9 mouse cellular contexts compared by ENCODE assay signal in the genomic region with DNA sequence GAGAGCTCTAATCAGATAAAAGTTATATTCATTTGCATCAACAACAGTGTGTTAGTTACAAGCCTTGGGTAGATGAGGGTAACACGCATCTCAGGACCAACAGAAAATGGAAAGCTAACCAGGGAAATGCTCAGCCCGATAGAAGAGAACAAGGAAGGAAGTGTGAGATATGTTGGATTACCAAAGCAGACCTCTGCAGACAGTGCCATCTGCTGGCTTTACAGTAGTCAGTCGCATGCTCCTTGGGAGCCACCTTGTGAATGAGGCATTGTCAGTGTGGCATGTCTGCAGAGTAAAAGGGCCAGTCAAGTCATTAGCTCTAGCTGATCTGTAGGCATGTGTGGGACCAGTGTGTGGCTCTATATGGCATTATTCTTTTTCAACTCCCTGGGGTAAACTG.
DNase-seq lines count a peak whose midpoint lies in the region; ATAC-seq lines count a peak whose summit lies in the region.
"Had no signal": no experiment of that assay in that cellular context is flagged by ENCODE, and none has a peak within 500 bp of the region (broad histone marks: within the 10 kb centered on the region; RNA-seq: fewer than 3 reads in every experiment).

No protein-coding gene starts in this region.

- no peak overlapping the region for H3K27ac ChIP-seq in forebrain, embryonic 16.5 days (ENCODE audit: low read length)
- no peak overlapping the region for H3K27ac ChIP-seq in midbrain, embryonic 15.5 days
- H3K27ac ChIP-seq: lung, embryonic 15.5 days had no signal

- 33% methylated on average over 3 of the region's 3 CpGs for WGBS in forebrain, embryonic 16.5 days
- WGBS in midbrain, embryonic 15.5 days, result 37% methylated on average over 3 of the region's 3 CpGs

- H3K9me3 ChIP-seq in forebrain, embryonic 16.5 days (ENCODE audit: control insufficient read depth, low read length), result no peaks in the 10 kb centered on the region
- no peaks in the 10 kb centered on the region for H3K9me3 ChIP-seq in midbrain, embryonic 15.5 days
- H3K9me3 ChIP-seq: lung, embryonic 15.5 days had no signal

- no peak overlapping the region for H3K4me3 ChIP-seq in forebrain, embryonic 16.5 days (replicated peaks; ENCODE audit: low read length)
- H3K4me3 ChIP-seq in midbrain, embryonic 15.5 days, result no peak overlapping the region
- H3K4me3 ChIP-seq: lung, embryonic 15.5 days had no signal

- H3K4me1 ChIP-seq in forebrain, embryonic 16.5 days (replicated peaks; ENCODE audit: control insufficient read depth, insufficient read depth, low read length), result no peaks in the 10 kb centered on the region
- no peaks in the 10 kb centered on the region for H3K4me1 ChIP-seq in midbrain, embryonic 15.5 days
- H3K4me1 ChIP-seq: lung, embryonic 15.5 days had no signal

- no peaks in the 10 kb centered on the region for H3K36me3 ChIP-seq in forebrain, embryonic 16.5 days (ENCODE audit: control insufficient read depth, insufficient read depth)
- H3K36me3 ChIP-seq in midbrain, embryonic 15.5 days (replicated peaks), result no peaks in the 10 kb centered on the region
- H3K36me3 ChIP-seq: lung, embryonic 15.5 days had no signal

- ATAC-seq in forebrain, embryonic 16.5 days, result peak; percentile 67
- 0 out of 2 replicates have a peak, but pooled peaks have one; percentile 39 for ATAC-seq in midbrain, embryonic 15.5 days (replicated peaks)

- no peak overlapping the region for H3K4me2 ChIP-seq in forebrain, embryonic 16.5 days (ENCODE audit: low read length)
- no peak overlapping the region for H3K4me2 ChIP-seq in midbrain, embryonic 15.5 days
- H3K4me2 ChIP-seq: lung, embryonic 15.5 days had no signal

- DNase-seq in ovary, postnatal 14 days (ENCODE audit: low spot score), result peak; percentile 18
- no peak for DNase-seq in ovary, adult 18-20 months (ENCODE audit: low spot score)
- DNase-seq in cerebellum, adult 11 months, result peak; percentile 17
- peak; percentile 13 to 70 for DNase-seq in layer of hippocampus, adult 18-20 months (ENCODE audit: low spot score in 2 of 2)
- DNase-seq in thymus, postnatal 10 days (ENCODE audit: low spot score in 2 of 2), result no peak
- no peak for DNase-seq in gastrocnemius, postnatal 25 days

- no peaks in the 10 kb centered on the region for H3K27me3 ChIP-seq in forebrain, embryonic 16.5 days (replicated peaks; ENCODE audit: control insufficient read depth, insufficient read depth, low read length)
- no peaks in the 10 kb centered on the region for H3K27me3 ChIP-seq in midbrain, embryonic 15.5 days (replicated peaks)
- H3K27me3 ChIP-seq: lung, embryonic 15.5 days had no signal

- no peak overlapping the region for H3K9ac ChIP-seq in forebrain, embryonic 16.5 days (replicated peaks; ENCODE audit: low read depth, low read length)
- H3K9ac ChIP-seq in midbrain, embryonic 15.5 days, result no peak overlapping the region
- H3K9ac ChIP-seq: lung, embryonic 15.5 days had no signal

Comparison
In these comparisons a context has a peak if more than half of its experiments do, and no peak if none do; other contexts are left out.
1. DNase-seq: peak in ovary, postnatal 14 days (single experiment), cerebellum, adult 11 months (single experiment) and layer of hippocampus, adult 18-20 months (2 of 2); none in ovary, adult 18-20 months (single experiment), thymus, postnatal 10 days (0 of 2) and gastrocnemius, postnatal 25 days (single experiment).